Mouse (Mus musculus) liver, embryonic 14 days (tissue): ENCODE measurements around the gene Eif2s3y. TPM values are rescaled to one million over a fixed set of nuclear protein-coding genes. Genes with fewer than 3 reads are reported as not detected.

Experiments
- polyA plus RNA-seq: library from polyadenylated mRNA; depleted of rRNA; stranded (reverse); fragments of >200 nt; gene quantifications from 2 replicates; pipeline ENCODE4 v1.2.3, GENCODE M21; 2012; rRNA removed

Eif2s3y gene
- polyA plus RNA-seq: 4.8 and 20.1 TPM in 2 replicates

DNA sequence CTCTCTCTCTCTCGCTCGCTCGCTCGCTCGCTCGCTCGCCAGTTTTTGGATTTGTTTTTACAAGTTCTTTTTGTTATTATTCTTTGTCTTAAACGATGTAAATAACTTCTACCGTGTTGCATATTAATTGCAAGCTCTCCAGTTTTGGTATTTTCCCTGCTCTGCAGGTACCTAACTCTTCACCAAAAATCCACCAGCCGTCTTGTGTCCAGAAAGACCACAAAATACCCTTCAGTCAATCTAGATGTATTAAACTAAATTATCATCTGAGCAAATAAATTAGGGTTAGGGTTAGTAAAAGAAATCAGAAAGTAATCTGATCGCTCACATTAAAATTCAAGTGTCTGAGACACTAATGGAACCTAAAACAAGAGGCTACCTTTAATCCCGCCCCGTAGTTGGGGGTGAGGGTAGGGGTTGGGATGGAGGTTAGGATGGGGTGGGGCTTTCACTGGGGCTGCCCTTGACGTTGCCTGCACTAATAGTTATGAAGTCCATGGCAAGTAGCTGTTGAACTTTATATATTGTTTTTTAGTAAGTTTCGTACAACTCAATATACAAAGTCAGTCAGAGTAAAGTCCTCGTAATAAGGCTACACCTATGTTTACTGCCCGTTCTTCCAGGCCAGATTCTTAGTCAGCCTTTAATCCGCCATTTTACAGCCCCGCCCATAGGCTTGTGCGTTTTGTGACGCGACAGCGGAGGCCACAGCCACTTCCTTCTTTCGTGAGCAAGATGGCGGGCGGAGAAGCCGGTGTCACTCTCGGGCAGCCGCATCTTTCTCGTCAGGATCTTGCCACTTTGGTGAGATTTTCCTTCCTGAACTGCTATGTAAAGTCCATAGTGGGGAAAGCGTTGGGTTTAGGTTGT is at the start of gene Eif2s3y:
TSS of gene Eif2s3y (plus strand) at position 662 of the 870 bp plus-strand sequence.

Other genes starting within 250 kb of the Eif2s3y start
- gene Zfy1, start 213.1 kb upstream of the Eif2s3y start, polyA plus RNA-seq: not detected in 2 replicates
- gene Uba1y, start 191.9 kb upstream of the Eif2s3y start, polyA plus RNA-seq: not detected in 2 replicates
- 0.98 and 3.5 TPM in 2 replicates for gene Kdm5d, start 112.8 kb upstream of the Eif2s3y start, polyA plus RNA-seq
- 1.1 and 4.0 TPM in 2 replicates for gene Uty, start 235.2 kb downstream of the Eif2s3y start, polyA plus RNA-seq